Mouse (Mus musculus) ES-Bruce4 (cell line): Measurements from ENCODE around the gene Gtf3c6. TPM values are rescaled to one million over a fixed set of nuclear protein-coding genes. Genes with fewer than 3 reads are reported as not detected.
A peak's percentile ranks its signal among the peaks of the same experiment; 100 is the strongest.

ENCODE experiments used
- H3K27ac ChIP-seq: 2 replicates; pipeline ENCODE4 v1.5.1; 2012; ENCODE audit warnings: low read length, inconsistent platforms; ENCODE audit not compliant: insufficient read depth
- H3K27me3 ChIP-seq: 2 replicates; pipeline ENCODE4 v1.6.1; 2012; ENCODE audit warnings: mild to moderate bottlenecking, low read length, inconsistent platforms; ENCODE audit not compliant: control insufficient read depth, poor library complexity, insufficient read depth, severe bottlenecking
- H3K36me3 ChIP-seq: 2 replicates; pipeline ENCODE4 v1.6.1; 2012; ENCODE audit warnings: inconsistent platforms, mild to moderate bottlenecking, low read length, moderate library complexity; ENCODE audit not compliant: control insufficient read depth, poor library complexity, insufficient read depth, severe bottlenecking
- H3K4me1 ChIP-seq: one replicate; pipeline ENCODE4 v1.8.1; 2011; ENCODE audit warnings: low read length; ENCODE audit not compliant: control insufficient read depth, insufficient read depth
- H3K4me3 ChIP-seq: 2 replicates; pipeline ENCODE4 v1.5.1; 2011; ENCODE audit warnings: low read depth, mild to moderate bottlenecking, low read length
- H3K9ac ChIP-seq: 2 replicates; pipeline ENCODE4 v1.6.1; 2012; ENCODE audit warnings: low read depth, mild to moderate bottlenecking, inconsistent platforms; ENCODE audit not compliant: poor library complexity, severe bottlenecking
- H3K9me3 ChIP-seq: replicated peaks from 2 replicates; pipeline ENCODE4 v1.6.1; 2012; ENCODE audit warnings: mild to moderate bottlenecking, low read length, inconsistent platforms; ENCODE audit not compliant: control insufficient read depth, poor library complexity, insufficient read depth, severe bottlenecking
- CTCF ChIP-seq: IDR thresholded peaks from one replicate; pipeline ENCODE4 v1.8.1; 2011; ENCODE audit warnings: low read depth, low read length
- EP300 ChIP-seq: IDR thresholded peaks from 2 replicates; pipeline ENCODE4 v1.6.1; 2011; ENCODE audit warnings: low read depth, low read length; ENCODE audit not compliant: insufficient read depth
- POLR2A ChIP-seq: IDR thresholded peaks from one replicate; pipeline ENCODE4 v1.8.1; 2011; ENCODE audit warnings: low read length; ENCODE audit not compliant: insufficient read depth
- polyA plus RNA-seq: library from polyadenylated mRNA; stranded (reverse); fragments of >200 nt; gene quantifications from 2 replicates; pipeline ENCODE4 v1.2.4, GENCODE M21; 2011; ENCODE audit warnings: low read depth; ENCODE audit not compliant: missing spikeins, insufficient read depth, insufficient read length

The Gtf3c6 gene
- polyA plus RNA-seq, 1 experiment: 42.3 TPM

- H3K36me3 ChIP-seq: no peaks in the 10 kb centered on the region
- H3K27me3 ChIP-seq: no peaks in the 10 kb centered on the region
- no peaks in the 10 kb centered on the region for H3K9me3 ChIP-seq
- no peak overlapping the region for H3K4me3 ChIP-seq
- H3K4me1 ChIP-seq: peaks cover 3% of the 10 kb centered on the region
- no peak overlapping the region for H3K9ac ChIP-seq
- TF ChIP-seq EP300: no peak
- TF ChIP-seq CTCF: no peak
- no peak for TF ChIP-seq POLR2A
- no peak overlapping the region for H3K27ac ChIP-seq
These were observed 5.8 kb upstream of the Gtf3c6 start for GRCm38 (mm10) chr10:40263691-40264090.

DNA sequence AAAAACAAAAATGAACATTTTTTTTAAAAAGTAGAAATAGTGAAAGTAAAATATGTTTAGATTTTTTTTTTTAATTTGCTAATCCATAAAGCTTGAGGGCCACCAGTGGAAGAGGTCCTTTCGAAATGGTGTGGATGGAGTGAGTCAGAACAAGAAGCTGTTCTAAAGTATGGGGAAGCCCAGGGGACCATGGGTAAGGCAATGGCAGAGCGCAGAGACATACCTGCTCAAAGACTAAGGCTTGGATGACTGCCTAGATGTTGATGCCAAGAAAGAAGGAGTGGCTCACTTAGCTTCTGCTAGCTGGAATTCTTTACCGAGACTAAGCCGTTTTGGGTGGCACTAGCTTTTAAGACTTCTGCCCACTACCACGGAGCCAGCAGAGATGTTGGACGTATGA, 4.3 kb upstream of the Gtf3c6 start:
- H3K27me3 ChIP-seq: no peaks in the 10 kb centered on the region

GRCm38 (mm10) chr10:40260305-40260704, 2.4 kb upstream of the Gtf3c6 start:
- H3K36me3 ChIP-seq: no peaks in the 10 kb centered on the region
- no peak overlapping the region for H3K9ac ChIP-seq
- TF ChIP-seq POLR2A (no peak), EP300 (no peak), CTCF (no peak)
- H3K27me3 ChIP-seq: no peaks in the 10 kb centered on the region
- peaks cover 3% of the 10 kb centered on the region for H3K4me1 ChIP-seq
- peak overlapping the region; percentile 14 for H3K27ac ChIP-seq
- no peaks in the 10 kb centered on the region for H3K9me3 ChIP-seq
- no peak overlapping the region for H3K4me3 ChIP-seq

More for the DNA sequence above, 4.3 kb upstream of the Gtf3c6 start:
- Histone ChIP-seq H3K36me3 (no peaks in the 10 kb centered on the region), H3K27ac (no peak overlapping the region), H3K4me1 (peaks cover 3% of the 10 kb centered on the region), H3K9ac (no peak overlapping the region), H3K9me3 (no peaks in the 10 kb centered on the region), H3K4me3 (no peak overlapping the region)
- TF ChIP-seq EP300 (no peak), POLR2A (no peak), CTCF (no peak)

DNA sequence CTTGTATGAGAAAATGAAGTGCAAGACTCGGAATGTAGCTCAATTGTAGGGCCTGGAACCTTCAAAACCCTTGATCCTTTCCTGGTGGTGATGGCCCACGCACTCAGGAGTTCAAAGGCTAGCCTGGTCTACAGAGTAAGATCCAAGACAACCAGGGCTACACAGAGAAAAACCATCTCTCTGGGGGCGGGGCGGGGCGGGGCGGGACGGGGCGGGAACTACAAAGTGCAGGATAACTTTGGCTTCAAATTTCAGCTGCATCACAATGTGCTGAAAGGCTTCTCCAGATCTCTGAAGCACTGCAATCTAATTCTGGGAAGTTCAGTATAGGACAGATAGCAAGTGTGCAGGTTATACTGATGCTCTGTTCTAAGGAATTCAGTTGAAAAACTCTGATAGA, 1.6 kb upstream of the Gtf3c6 start:
- Histone ChIP-seq H3K9ac (no peak overlapping the region), H3K36me3 (no peaks in the 10 kb centered on the region), H3K4me3 (no peak overlapping the region), H3K27me3 (no peaks in the 10 kb centered on the region), H3K4me1 (peaks cover 3% of the 10 kb centered on the region), H3K9me3 (no peaks in the 10 kb centered on the region), H3K27ac (peak overlapping the region; percentile 67; the same call in 1 of the 2 replicates)
- TF ChIP-seq EP300: no peak
- no peak for TF ChIP-seq POLR2A

- Histone ChIP-seq H3K9me3 (no peaks in the 10 kb centered on the region), H3K36me3 (peaks cover 4% of the 10 kb centered on the region), H3K4me3 (no peak overlapping the region), H3K9ac (no peak overlapping the region), H3K27me3 (no peaks in the 10 kb centered on the region), H3K4me1 (peaks cover 3% of the 10 kb centered on the region), H3K27ac (peak overlapping the region; percentile 67; the same call in 1 of the 2 replicates)
- TF ChIP-seq POLR2A (no peak), CTCF (no peak), EP300 (no peak)
These were observed 1.1 kb upstream of the Gtf3c6 start for GRCm38 (mm10) chr10:40258976-40259375.

- Histone ChIP-seq H3K27me3 (no peaks in the 10 kb centered on the region), H3K36me3 (peaks cover 7% of the 10 kb centered on the region), H3K27ac (no peak overlapping the region), H3K9ac (peak overlapping the region; percentile 93; the same call in 1 of the 2 replicates), H3K9me3 (no peaks in the 10 kb centered on the region), H3K4me3 (0 out of 2 replicates have a peak overlapping the region, but pooled peaks have one; percentile 1), H3K4me1 (peaks cover 3% of the 10 kb centered on the region)
- TF ChIP-seq CTCF (no peak), POLR2A (peak; percentile 100), EP300 (peak; percentile 70; the same call in 1 of the 2 replicates)
These were observed 576 bp upstream of the Gtf3c6 start for GRCm38 (mm10) chr10:40258401-40258966.
